In the genomic region with DNA sequence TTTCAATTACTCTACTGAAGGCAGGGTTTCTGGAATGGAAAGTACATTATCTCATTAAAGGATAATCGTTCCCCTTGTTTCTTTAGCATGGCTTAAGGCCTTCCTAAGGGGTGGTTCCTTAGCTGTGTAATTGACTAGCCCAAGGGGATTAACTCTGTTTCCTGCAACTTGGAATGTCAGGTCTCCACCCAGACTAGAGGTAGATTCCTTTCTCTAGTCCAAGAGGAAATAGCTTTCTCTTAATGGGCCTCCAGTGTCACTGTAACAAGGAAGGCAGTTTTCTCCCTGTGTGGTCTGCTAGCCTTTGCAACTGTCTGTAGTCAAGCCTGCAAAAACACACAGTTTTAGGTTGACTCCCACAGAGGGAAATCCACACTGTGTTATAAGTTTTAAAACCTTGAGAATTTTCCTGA, we compare ENCODE assay signal across 15 mouse cellular contexts.
DNase-seq lines count a peak whose midpoint lies in the region; ATAC-seq and TF ChIP-seq lines count a peak whose summit lies in the region.
"Had no signal": no experiment of that assay in that cellular context is flagged by ENCODE, and none has a peak within 500 bp of the region (broad histone marks: within the 10 kb centered on the region; RNA-seq: fewer than 3 reads in every experiment).

No protein-coding gene starts in this region.

- no peaks in the 10 kb centered on the region for H3K27me3 ChIP-seq in embryonic facial prominence, embryonic 12.5 days
- H3K27me3 ChIP-seq in limb, embryonic 13.5 days = no peaks in the 10 kb centered on the region
- peaks cover 33% of the 10 kb centered on the region for H3K27me3 ChIP-seq in forebrain, embryonic 10.5 days (ENCODE audit: poor library complexity, severe bottlenecking)
- no peaks in the 10 kb centered on the region for H3K27me3 ChIP-seq in cerebellum, adult 2 months (ENCODE audit: control insufficient read depth, insufficient read depth, low read length)
- H3K27me3 ChIP-seq: neural tube, embryonic 13.5 days had no signal

- H3K4me2 ChIP-seq in embryonic facial prominence, embryonic 12.5 days (replicated peaks) = no peak overlapping the region
- no peak overlapping the region for H3K4me2 ChIP-seq in limb, embryonic 13.5 days (replicated peaks)
- H3K4me2 ChIP-seq: neural tube, embryonic 13.5 days had no signal

- no peak for TF ChIP-seq POLR2A in cerebellum, adult 2 months (IDR thresholded peaks at IDR 0.05; ENCODE audit: borderline replicate concordance, insufficient read depth, low read length)

- no peak overlapping the region for H3K9ac ChIP-seq in ES-E14 (ENCODE audit: insufficient read depth, low read depth, low read length, poor library complexity, severe bottlenecking)
- H3K9ac ChIP-seq in embryonic facial prominence, embryonic 12.5 days = no peak overlapping the region
- no peak overlapping the region for H3K9ac ChIP-seq in limb, embryonic 13.5 days
- H3K9ac ChIP-seq: neural tube, embryonic 13.5 days had no signal

- H3K9me3 ChIP-seq in ES-E14 (ENCODE audit: control insufficient read depth, insufficient read depth, low read depth, low read length) = no peaks in the 10 kb centered on the region
- H3K9me3 ChIP-seq in embryonic facial prominence, embryonic 12.5 days = no peaks in the 10 kb centered on the region
- H3K9me3 ChIP-seq in limb, embryonic 13.5 days = no peaks in the 10 kb centered on the region
- H3K9me3 ChIP-seq in forebrain, embryonic 10.5 days = no peaks in the 10 kb centered on the region
- H3K9me3 ChIP-seq: neural tube, embryonic 13.5 days had no signal

- peaks cover 2% of the 10 kb centered on the region; the same call in 1 of the 2 replicates for H3K36me3 ChIP-seq in ES-E14 (ENCODE audit: control insufficient read depth, insufficient read depth, low read length, poor library complexity, severe bottlenecking)
- no peaks in the 10 kb centered on the region for H3K36me3 ChIP-seq in embryonic facial prominence, embryonic 12.5 days
- H3K36me3 ChIP-seq in limb, embryonic 13.5 days = no peaks in the 10 kb centered on the region
- no peaks in the 10 kb centered on the region for H3K36me3 ChIP-seq in forebrain, embryonic 10.5 days (replicated peaks)
- H3K36me3 ChIP-seq: neural tube, embryonic 13.5 days had no signal

- H3K4me3 ChIP-seq in ES-E14 (ENCODE audit: insufficient read depth in 1 of 2, low read depth in 1 of 2, low read length in 2 of 2, poor library complexity in 1 of 2, severe bottlenecking in 1 of 2) = no peak overlapping the region
- H3K4me3 ChIP-seq in embryonic facial prominence, embryonic 12.5 days = no peak overlapping the region
- H3K4me3 ChIP-seq in limb, embryonic 13.5 days = no peak overlapping the region
- H3K4me3 ChIP-seq in forebrain, embryonic 10.5 days = no peak overlapping the region
- H3K4me3 ChIP-seq in cerebellum, adult 2 months (replicated peaks; ENCODE audit: insufficient read depth, low read depth, low read length) = no peak overlapping the region
- H3K4me3 ChIP-seq: layer of hippocampus, adult 2 months; left cerebral cortex, adult 2 months; neural tube, embryonic 13.5 days had no signal

- no peak for TF ChIP-seq CTCF in cerebellum, adult 2 months (IDR thresholded peaks at IDR 0.05; ENCODE audit: borderline replicate concordance, insufficient read depth, low read depth, low read length)

- peak; percentile 2 to 40 for DNase-seq in heart, adult 9 months (ENCODE audit: low spot score in 2 of 2)
- DNase-seq in heart, postnatal 4 days = no peak
- DNase-seq in ES-E14 (ENCODE audit: low read depth, low spot score) = peak; percentile 73
- DNase-seq in forebrain, embryonic 10.5 days (ENCODE audit: extremely low spot score, low spot score) = no peak
- DNase-seq in cerebellum, adult 2 months = no peak
- no peak for DNase-seq in kidney, postnatal 36 days
- DNase-seq: adrenal gland, postnatal 25 days; cerebellum, postnatal 36 days; lung, adult 18-20 months; spleen, adult 18-20 months had no signal

- H3K27ac ChIP-seq in ES-E14 (ENCODE audit: insufficient read depth, low read depth, low read length, poor library complexity, severe bottlenecking) = peak overlapping the region; percentile 77; the same call in 1 of the 2 replicates
- H3K27ac ChIP-seq in embryonic facial prominence, embryonic 12.5 days = no peak overlapping the region
- H3K27ac ChIP-seq in limb, embryonic 13.5 days = no peak overlapping the region
- H3K27ac ChIP-seq in forebrain, embryonic 10.5 days = no peak overlapping the region
- H3K27ac ChIP-seq in cerebellum, adult 2 months (ENCODE audit: insufficient read depth, low read length) = no peak overlapping the region
- H3K27ac ChIP-seq: layer of hippocampus, adult 2 months; left cerebral cortex, adult 2 months; neural tube, embryonic 13.5 days had no signal

- peaks cover 4 to 15% of the 10 kb centered on the region in 2 experiments; a peak in 3 of 4 replicates for H3K4me1 ChIP-seq in ES-E14 (ENCODE audit: control insufficient read depth in 2 of 2, insufficient read depth in 2 of 2, low read length in 2 of 2, poor library complexity in 1 of 2)
- H3K4me1 ChIP-seq in embryonic facial prominence, embryonic 12.5 days = no peaks in the 10 kb centered on the region; the same call in 1 of the 2 replicates
- H3K4me1 ChIP-seq in limb, embryonic 13.5 days = peaks cover 9% of the 10 kb centered on the region; the same call in 1 of the 2 replicates
- peaks cover 9% of the 10 kb centered on the region for H3K4me1 ChIP-seq in forebrain, embryonic 10.5 days
- H3K4me1 ChIP-seq in cerebellum, adult 2 months (ENCODE audit: control insufficient read depth, insufficient read depth, low read length) = no peaks in the 10 kb centered on the region
- H3K4me1 ChIP-seq: neural tube, embryonic 13.5 days had no signal

- in situ Hi-C loops in ES-E14 (cut with MboI; ENCODE audit: low sequenced_read_pairs in 2 of 2, unreplicated experiment in 2 of 2) = no loop called here

- WGBS in embryonic facial prominence, embryonic 12.5 days = 0% methylated on average over 1 of the region's 1 CpGs
- WGBS in limb, embryonic 13.5 days = 2% methylated on average over 1 of the region's 1 CpGs
- 3% methylated on average over 1 of the region's 1 CpGs for WGBS in forebrain, embryonic 10.5 days
- 29% methylated on average over 1 of the region's 1 CpGs for WGBS in cerebellum, adult 2 months

- ATAC-seq in embryonic facial prominence, embryonic 12.5 days (ENCODE audit: insufficient number of reproducible peaks, insufficient read depth, low FRiP score, low TSS enrichment) = peak; percentile 75; the same call in 1 of the 2 replicates
- peak; percentile 91 for ATAC-seq in limb, embryonic 13.5 days (ENCODE audit: low FRiP score, low read depth)

TF ChIP-seq in ES-E14, 5 proteins besides CTCF, POLR2A, EP300 and RAD21:
- TF ChIP-seq ZNF384 (IDR thresholded peaks at IDR 0.05; ENCODE audit: low read depth, low read length) (no peak), CHD2 (IDR thresholded peaks at IDR 0.05; ENCODE audit: low read depth, low read length) (no peak; the same call in 1 of the 2 replicates), HCFC1 (IDR thresholded peaks at IDR 0.05; ENCODE audit: borderline replicate concordance, insufficient read depth, low read length) (no peak), ZC3H11A (IDR thresholded peaks at IDR 0.05; ENCODE audit: borderline replicate concordance, low read depth, low read length) (no peak), MAFK (IDR thresholded peaks at IDR 0.05; ENCODE audit: insufficient read depth, low read depth, low read length) (no peak)
TF ChIP-seq in ES-E14: peak in this region for 0.

Comparison
In these comparisons a context has a peak if more than half of its experiments do, and no peak if none do; other contexts are left out.
1. DNase-seq: peak in heart, adult 9 months (2 of 2) and ES-E14 (single experiment); none in heart, postnatal 4 days (single experiment), forebrain, embryonic 10.5 days (single experiment), cerebellum, adult 2 months (0 of 2) and kidney, postnatal 36 days (0 of 2).